Mouse (Mus musculus): Measurements from ENCODE around the gene Smtnl1. TPM values are rescaled to one million over a fixed set of nuclear protein-coding genes. Genes with fewer than 3 reads are reported as not detected.

Smtnl1 gene
- total RNA-seq, 2 experiments from 2014 or later: not detected

- intact Hi-C loops (cut with DNase I): loop anchor here (5.0 kb wide), 1 partner anchor 35 kb away; the partner anchor contains the start of gene Ube2l6
- DNase-seq (ENCODE audit: low spot score): no peak
Observed at GRCm38 (mm10) chr2:84761840-84762239, 60.6 kb downstream of the Smtnl1 start.

GRCm38 (mm10) chr2:84761309-84761708 is 61.1 kb downstream of the Smtnl1 start:
- intact Hi-C loops (cut with DNase I): loop anchor here (5.0 kb wide), 1 partner anchor 36 kb away; the partner anchor contains the start of gene Ube2l6
- no peak for DNase-seq (ENCODE audit: low spot score)

Other genes with a start within 250 kb of the Smtnl1 start
- gene Ctnnd1, start 171.9 kb downstream of the Smtnl1 start, total RNA-seq (2021): 10 to 100 TPM; 66.6 to 70.4 TPM
- gene Btbd18, start 163.6 kb downstream of the Smtnl1 start, total RNA-seq (2021): not detected
- gene Selenoh, start 151.9 kb downstream of the Smtnl1 start, total RNA-seq (2021): 10 to 100 TPM; 22.4 to 25.2 TPM
- gene Gm28635, start 144.6 kb downstream of the Smtnl1 start, total RNA-seq (2021): 1 to 10 TPM; 5.4 to 5.8 TPM
- gene Med19, start 144.2 kb downstream of the Smtnl1 start, total RNA-seq (2021): 10 to 100 TPM; 13.2 to 13.7 TPM
- gene Tmx2, start 143.5 kb downstream of the Smtnl1 start, total RNA-seq (2021): 100 to 1,000 TPM; 116 to 127 TPM
- gene Zdhhc5, start 107.5 kb downstream of the Smtnl1 start, total RNA-seq (2021): 10 to 100 TPM; 61.4 to 62.1 TPM
- gene Clp1, start 95.3 kb downstream of the Smtnl1 start, total RNA-seq (2021): 1 to 10 TPM; 4.9 TPM
- gene Ypel4, start 88.6 kb downstream of the Smtnl1 start, total RNA-seq (2021): 1 to 10 TPM in 1 of 2 experiments, under 1 TPM in 1; 0.94 to 1.1 TPM
- 1 to 10 TPM; 1.8 to 1.9 TPM for gene Gm19426, start 79.0 kb downstream of the Smtnl1 start, total RNA-seq (2021)
- gene Serping1, start 47.2 kb downstream of the Smtnl1 start, total RNA-seq (2021): 10 to 100 TPM; 68.8 to 75.7 TPM
- 10 to 100 TPM; 30.6 to 70.6 TPM for gene Ube2l6, start 23.8 kb downstream of the Smtnl1 start, total RNA-seq (2021)
- gene Timm10, start 4.3 kb upstream of the Smtnl1 start, total RNA-seq (2021): 100 to 1,000 TPM in 1 of 2 experiments, 10 to 100 TPM in 1; 99.8 to 103 TPM
- 1 to 10 TPM; 1.5 to 2.2 TPM for gene Slc43a1, start 16.2 kb upstream of the Smtnl1 start, total RNA-seq (2021)
- 1 to 10 TPM; 1.8 to 4.0 TPM for gene Rtn4rl2, start 64.1 kb upstream of the Smtnl1 start, total RNA-seq (2021)
- 10 to 100 TPM; 70.7 to 86.6 TPM for gene Slc43a3, start 113.9 kb upstream of the Smtnl1 start, total RNA-seq (2021)
- gene Prg2, start 157.8 kb upstream of the Smtnl1 start, total RNA-seq (2021): not detected
- gene Prg3, start 165.6 kb upstream of the Smtnl1 start, total RNA-seq (2021): not detected
- 10 to 100 TPM; 35.5 to 40.8 TPM for gene Ssrp1, start 214.6 kb upstream of the Smtnl1 start, total RNA-seq (2021)
- gene P2rx3, start 214.8 kb upstream of the Smtnl1 start, total RNA-seq (2021): under 1 TPM; 0.26 to 0.42 TPM
- gene Tnks1bp1, start 225.4 kb upstream of the Smtnl1 start, total RNA-seq (2021): 10 to 100 TPM; 63.2 to 65.0 TPM

All from heart, postnatal 25 days (tissue).